Mouse (Mus musculus) forebrain, embryonic 11.5 days (tissue): Measurements from ENCODE around the gene Cisd2. TPM values are rescaled to one million over a fixed set of nuclear protein-coding genes. Genes with fewer than 3 reads are reported as not detected.

ENCODE experiments used
- ATAC-seq: fragments of 200-750 bp; cut with Nextera tagmentation; replicated peaks from 2 replicates; pipeline ENCODE4 v1.8.0; 2017; ENCODE audit warnings: moderate TSS enrichment; ENCODE audit not compliant: low FRiP score
- DNase-seq: peaks from one replicate; pipeline ENCODE4 v3.0.0-alpha.2; 2017; ENCODE audit warnings: low spot score
- H3K27ac ChIP-seq: fragments of 300-500 bp; sonication (generic); 2 replicates; pipeline ENCODE4 v1.5.1; 2014; ENCODE audit warnings: low read depth, low read length
- H3K27me3 ChIP-seq: fragments of 300-500 bp; sonication (generic); 2 replicates; pipeline ENCODE4 v1.6.1; 2014; ENCODE audit warnings: mild to moderate bottlenecking, low read length, mixed read lengths; ENCODE audit not compliant: control insufficient read depth, insufficient read depth
- H3K36me3 ChIP-seq: fragments of 300-500 bp; sonication (generic); 2 replicates; pipeline ENCODE4 v1.6.1; 2014; ENCODE audit warnings: mild to moderate bottlenecking, low read length, moderate library complexity, mixed read lengths; ENCODE audit not compliant: control insufficient read depth, insufficient read depth
- H3K4me1 ChIP-seq: fragments of 300-500 bp; sonication (generic); replicated peaks from 2 replicates; pipeline ENCODE4 v1.6.1; 2014; ENCODE audit warnings: low read length, mixed read lengths; ENCODE audit not compliant: control insufficient read depth, insufficient read depth
- H3K4me2 ChIP-seq: fragments of 300-500 bp; sonication (generic); 2 replicates; pipeline ENCODE4 v1.6.1; 2014; ENCODE audit warnings: low read depth, mild to moderate bottlenecking, low read length, moderate library complexity, mixed read lengths; ENCODE audit not compliant: severe bottlenecking
- H3K4me3 ChIP-seq: fragments of 300-500 bp; sonication (generic); 2 replicates; pipeline ENCODE4 v1.5.1; 2014; ENCODE audit warnings: low read depth, low read length
- H3K9ac ChIP-seq: fragments of 300-500 bp; sonication (generic); 2 replicates; pipeline ENCODE4 v1.6.1; 2014; ENCODE audit warnings: low read length
- H3K9me3 ChIP-seq: fragments of 300-500 bp; sonication (generic); 2 replicates; pipeline ENCODE4 v1.6.1; 2016; ENCODE audit warnings: low read length, mixed read lengths; ENCODE audit not compliant: control insufficient read depth
- WGBS: fragments of 180-500 bp; shearing (Covaris S2); extraction: QIAGEN DNeasy Blood & Tissue Kit; methylation state at CpG from one replicate; pipeline ENCODE4 v1.1.7; 2014; 5-methylcytosine and 5-hydroxymethylcytosine counted together
- polyA plus RNA-seq: library from polyadenylated mRNA; unstranded; fragments of >200 nt; fragmentation: Nextera tagmentation; extraction: Ambion mirVana; gene quantifications from 2 replicates; pipeline ENCODE4 v1.2.1, GENCODE M21; 2014

Cisd2 gene
- polyA plus RNA-seq, 1 experiment from 2014 or later, result 99.7 TPM

DNA sequence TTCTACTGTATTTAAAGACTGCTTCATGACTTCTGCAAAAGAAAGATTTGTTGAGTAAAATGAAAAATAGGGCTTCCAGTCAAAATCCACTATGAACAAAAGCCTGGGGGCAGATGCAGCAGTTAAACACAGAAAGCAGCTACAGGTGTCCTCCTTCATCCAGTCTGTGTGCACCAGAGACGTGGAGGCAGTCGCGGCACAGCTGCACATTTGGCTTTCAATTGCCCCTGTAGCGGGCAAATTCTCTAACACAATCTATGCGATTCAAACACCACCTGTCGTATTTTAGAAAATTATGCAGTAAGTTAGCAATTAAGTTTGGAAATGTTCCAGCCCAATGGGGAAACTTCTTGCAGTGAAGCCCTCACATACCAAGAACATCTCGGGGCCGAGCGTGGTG, 20.5 kb downstream of the Cisd2 start:
- Histone ChIP-seq H3K27ac (no peak overlapping the region), H3K9ac (no peak overlapping the region), H3K27me3 (no peaks in the 10 kb centered on the region), H3K4me2 (no peak overlapping the region), H3K9me3 (no peaks in the 10 kb centered on the region), H3K4me3 (no peak overlapping the region), H3K4me1 (no peaks in the 10 kb centered on the region), H3K36me3 (no peaks in the 10 kb centered on the region; the same call in 1 of the 2 replicates)
- WGBS, result 92% methylated on average over 9 of the region's 9 CpGs
- ATAC-seq (no peak), DNase-seq (no peak)

- ATAC-seq, result peak; percentile 85
- WGBS, result 19% methylated on average over 10 of the region's 10 CpGs
- peak; percentile 87 for DNase-seq
- H3K9ac ChIP-seq, result no peak overlapping the region
- H3K4me3 ChIP-seq, result no peak overlapping the region
- H3K4me1 ChIP-seq, result no peaks in the 10 kb centered on the region
- no peaks in the 10 kb centered on the region; the same call in 1 of the 2 replicates for H3K36me3 ChIP-seq
- no peaks in the 10 kb centered on the region for H3K27me3 ChIP-seq
- H3K4me2 ChIP-seq, result no peak overlapping the region
- H3K27ac ChIP-seq, result no peak overlapping the region
- no peaks in the 10 kb centered on the region for H3K9me3 ChIP-seq
These were observed 21.5 kb downstream of the Cisd2 start for GRCm38 (mm10) chr3:135402201-135402658.

DNA sequence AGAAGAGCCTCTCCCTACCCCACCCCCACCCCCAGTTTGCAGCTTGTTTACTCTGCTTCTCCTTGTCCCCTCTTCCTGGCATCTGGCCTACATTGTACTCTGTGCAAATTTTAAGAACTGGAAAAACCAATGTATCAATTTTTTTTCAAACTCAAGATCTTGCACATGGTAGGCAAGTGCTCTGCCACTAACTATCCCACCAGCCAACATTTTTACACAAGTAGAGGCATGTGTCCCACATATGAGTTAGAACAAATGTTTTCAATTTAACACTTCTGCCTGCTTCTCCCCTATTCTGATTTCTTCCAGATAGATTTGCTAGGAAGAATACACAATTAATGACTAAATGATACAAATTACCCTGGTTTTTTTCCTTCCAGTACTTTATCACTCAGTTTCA, 26.6 kb downstream of the Cisd2 start:
- Histone ChIP-seq H3K27ac (no peak overlapping the region), H3K9ac (no peak overlapping the region), H3K36me3 (no peaks in the 10 kb centered on the region), H3K27me3 (no peaks in the 10 kb centered on the region), H3K4me2 (no peak overlapping the region), H3K4me3 (no peak overlapping the region), H3K4me1 (no peaks in the 10 kb centered on the region), H3K9me3 (no peaks in the 10 kb centered on the region)
- ATAC-seq, result no peak
- no peak for DNase-seq

DNA sequence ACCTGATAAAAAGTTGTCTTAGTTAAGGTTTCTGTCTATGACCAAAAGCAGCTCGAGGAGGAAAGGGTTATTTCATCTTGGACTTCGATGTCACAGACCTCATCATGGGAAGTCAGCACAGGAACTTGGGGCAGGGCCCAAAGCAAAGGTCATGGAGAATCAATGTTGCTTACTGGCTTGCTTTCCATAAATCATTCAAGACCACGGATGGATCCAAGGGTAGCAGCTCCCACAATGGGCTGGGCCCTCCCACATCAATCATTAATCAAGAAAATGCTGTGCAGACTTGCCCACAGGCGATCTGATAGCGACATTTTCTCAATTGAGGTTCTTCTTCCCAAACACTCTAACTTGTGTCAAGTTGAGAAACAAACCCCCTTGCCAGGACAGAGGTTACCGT, 27.6 kb downstream of the Cisd2 start:
- WGBS, result 73% methylated on average over 6 of the region's 6 CpGs

DNA sequence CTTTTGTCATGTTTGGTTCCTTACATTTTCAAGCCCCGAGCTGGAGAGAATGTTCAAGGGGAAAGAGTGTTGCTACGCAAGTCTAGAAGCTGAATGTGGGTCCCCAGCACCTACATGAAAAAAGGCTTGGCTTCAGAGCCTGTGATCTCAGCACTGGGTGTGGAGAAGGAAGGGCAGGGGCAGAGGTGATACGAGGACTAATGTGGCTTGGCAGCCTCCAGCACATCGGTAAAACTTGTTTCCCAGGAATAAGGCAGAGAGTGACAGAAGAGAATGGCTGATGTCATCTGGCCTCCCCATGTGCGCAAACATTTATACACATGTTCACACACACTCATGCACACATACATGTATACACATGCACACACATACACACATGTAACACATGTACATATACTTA, 28.6 kb downstream of the Cisd2 start:
- no peak for ATAC-seq
- no peak for DNase-seq
- no peaks in the 10 kb centered on the region for H3K9me3 ChIP-seq
- H3K4me2 ChIP-seq, result no peak overlapping the region
- H3K4me3 ChIP-seq, result no peak overlapping the region
- no peak overlapping the region for H3K27ac ChIP-seq
- H3K9ac ChIP-seq, result no peak overlapping the region
- H3K36me3 ChIP-seq, result no peaks in the 10 kb centered on the region
- no peaks in the 10 kb centered on the region for H3K27me3 ChIP-seq
- 85% methylated on average over 5 of the region's 5 CpGs for WGBS
- no peaks in the 10 kb centered on the region for H3K4me1 ChIP-seq

More for the DNA sequence above, 27.6 kb downstream of the Cisd2 start:
- no peak for DNase-seq
- H3K9ac ChIP-seq, result no peak overlapping the region
- no peak for ATAC-seq
- no peak overlapping the region for H3K27ac ChIP-seq
- no peak overlapping the region for H3K4me2 ChIP-seq
- H3K36me3 ChIP-seq, result no peaks in the 10 kb centered on the region
- H3K9me3 ChIP-seq, result no peaks in the 10 kb centered on the region
- H3K27me3 ChIP-seq, result no peaks in the 10 kb centered on the region
- H3K4me1 ChIP-seq, result no peaks in the 10 kb centered on the region
- H3K4me3 ChIP-seq, result no peak overlapping the region

- no peaks in the 10 kb centered on the region for H3K4me1 ChIP-seq
- no peak overlapping the region for H3K4me3 ChIP-seq
- ATAC-seq, result no peak
- no peak overlapping the region for H3K9ac ChIP-seq
- no peak overlapping the region for H3K27ac ChIP-seq
- H3K9me3 ChIP-seq, result no peaks in the 10 kb centered on the region
- 87% methylated on average over 6 of the region's 6 CpGs for WGBS
- no peak for DNase-seq
- no peaks in the 10 kb centered on the region for H3K36me3 ChIP-seq
- H3K4me2 ChIP-seq, result no peak overlapping the region
- H3K27me3 ChIP-seq, result no peaks in the 10 kb centered on the region
These were observed 30.5 kb downstream of the Cisd2 start for GRCm38 (mm10) chr3:135393186-135393585.

DNA sequence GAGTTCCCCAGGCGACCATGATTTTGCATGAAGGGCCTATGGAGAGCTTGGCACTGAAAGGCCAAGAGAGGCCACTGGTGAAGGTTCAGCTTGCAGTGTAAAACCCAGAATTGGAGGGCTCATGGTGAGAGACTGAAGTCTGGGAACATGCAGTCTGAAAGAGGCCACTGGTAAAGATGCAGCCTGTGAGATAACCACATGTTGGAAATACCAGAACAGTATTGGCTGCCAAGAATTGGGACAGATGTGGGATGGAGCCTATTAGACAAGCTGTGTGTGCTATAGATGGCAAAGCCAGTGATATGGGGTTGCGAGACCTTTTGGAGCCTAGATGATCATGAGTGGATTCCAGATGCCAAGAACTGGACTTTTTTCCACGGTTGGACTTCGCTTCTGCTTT, 43.9 kb downstream of the Cisd2 start:
- DNase-seq (no peak), ATAC-seq (no peak)
- Histone ChIP-seq H3K36me3 (no peaks in the 10 kb centered on the region), H3K4me1 (no peaks in the 10 kb centered on the region), H3K27me3 (no peaks in the 10 kb centered on the region), H3K4me2 (no peak overlapping the region), H3K9ac (no peak overlapping the region), H3K9me3 (no peaks in the 10 kb centered on the region), H3K27ac (no peak overlapping the region), H3K4me3 (no peak overlapping the region)
- 94% methylated on average over 4 of the region's 4 CpGs for WGBS

- ATAC-seq (no peak), DNase-seq (no peak)
- H3K27ac ChIP-seq, result no peak overlapping the region
- no peak overlapping the region for H3K9ac ChIP-seq
- H3K4me1 ChIP-seq, result no peaks in the 10 kb centered on the region
- H3K4me2 ChIP-seq, result no peak overlapping the region
- WGBS, result 90% methylated on average over 10 of the region's 10 CpGs
- H3K9me3 ChIP-seq, result no peaks in the 10 kb centered on the region
- H3K27me3 ChIP-seq, result no peaks in the 10 kb centered on the region
- no peak overlapping the region for H3K4me3 ChIP-seq
- H3K36me3 ChIP-seq, result no peaks in the 10 kb centered on the region
These were observed 46.3 kb downstream of the Cisd2 start for GRCm38 (mm10) chr3:135377445-135377844.

DNA sequence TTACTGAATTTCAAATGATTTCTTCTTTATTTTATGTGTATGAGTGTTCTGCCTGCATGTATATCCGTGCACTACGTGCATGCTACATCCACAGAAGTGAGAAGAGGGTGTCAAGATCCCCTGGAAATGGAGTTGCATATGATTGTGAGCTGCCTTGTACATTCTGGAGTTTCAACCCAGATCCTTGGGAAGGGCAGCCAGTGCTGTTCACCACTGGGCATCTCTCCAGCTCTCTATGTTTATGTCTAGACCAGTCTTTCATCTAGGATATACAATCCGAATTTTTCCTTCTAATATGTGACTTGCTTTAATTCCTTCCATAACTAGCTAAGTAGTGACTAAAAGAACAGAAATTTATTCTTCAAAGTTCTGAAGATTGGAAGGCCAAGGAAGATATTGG, 47.9 kb downstream of the Cisd2 start:
- 73% methylated on average over 3 of the region's 3 CpGs for WGBS
- H3K27me3 ChIP-seq, result no peaks in the 10 kb centered on the region

More for the DNA sequence above, 47.9 kb downstream of the Cisd2 start:
- no peaks in the 10 kb centered on the region for H3K4me1 ChIP-seq
- no peaks in the 10 kb centered on the region for H3K9me3 ChIP-seq
- DNase-seq, result no peak
- no peak overlapping the region for H3K9ac ChIP-seq
- no peak for ATAC-seq
- H3K4me3 ChIP-seq, result no peak overlapping the region
- no peaks in the 10 kb centered on the region for H3K36me3 ChIP-seq
- H3K4me2 ChIP-seq, result no peak overlapping the region
- H3K27ac ChIP-seq, result no peak overlapping the region
